Mouse (Mus musculus): Measurements from ENCODE around the gene Inhbe. TPM values are rescaled to one million over a fixed set of nuclear protein-coding genes. Genes with fewer than 3 reads are reported as not detected.

Gene Inhbe
- polyA plus RNA-seq (2015; fragmentation: Nextera tagmentation; extraction: Ambion mirVana): not detected in 2 replicates

- Histone ChIP-seq H3K9ac (no peak within 1 kb of the TSS), H3K27me3 (peaks cover 4% of the 10 kb centered on the region; the same call in 1 of the 2 replicates), H3K4me3 (replicated peaks) (no peak within 1 kb of the TSS), H3K27ac (no peak within 1 kb of the TSS), H3K4me1 (peaks cover 10% of the 10 kb centered on the region), H3K36me3 (no peaks in the 10 kb centered on the region), H3K4me2 (no peak within 1 kb of the TSS), H3K9me3 (replicated peaks) (no peaks in the 10 kb centered on the region)
- ATAC-seq (replicated peaks; ENCODE audit: low FRiP score): no peak
- 84% methylated on average over 18 of the region's 18 CpGs for WGBS
Measured at GRCm38 (mm10) chr10:127353909-127354895, at the start of gene Inhbe. Gene Inhbe, minus strand, starts transcription at chr10:127354411.

GRCm38 (mm10) chr10:127391774-127392173 lies 37.6 kb upstream of the Inhbe start:
- WGBS: 86% methylated on average over 6 of the region's 6 CpGs
- no peak overlapping the region for H3K4me2 ChIP-seq

GRCm38 (mm10) chr10:127381743-127382134 lies 27.5 kb upstream of the Inhbe start:
- Histone ChIP-seq H3K36me3 (no peaks in the 10 kb centered on the region), H3K4me3 (replicated peaks) (peak overlapping the region; percentile 62), H3K27ac (peak overlapping the region; percentile 96), H3K4me1 (peaks cover 18% of the 10 kb centered on the region), H3K4me2 (peak overlapping the region; percentile 71), H3K9ac (peak overlapping the region; percentile 82; the same call in 1 of the 2 replicates), H3K27me3 (no peaks in the 10 kb centered on the region), H3K9me3 (replicated peaks) (no peaks in the 10 kb centered on the region)
- 56% methylated on average over 2 of the region's 2 CpGs for WGBS
- no peak for ATAC-seq (replicated peaks; ENCODE audit: low FRiP score)

More at GRCm38 (mm10) chr10:127391774-127392173, 37.6 kb upstream of the Inhbe start:
- Histone ChIP-seq H3K4me3 (replicated peaks) (no peak overlapping the region), H3K27me3 (no peaks in the 10 kb centered on the region), H3K9ac (no peak overlapping the region), H3K36me3 (peaks cover 38% of the 10 kb centered on the region), H3K4me1 (no peaks in the 10 kb centered on the region), H3K27ac (no peak overlapping the region), H3K9me3 (replicated peaks) (no peaks in the 10 kb centered on the region)
- no peak for ATAC-seq (replicated peaks; ENCODE audit: low FRiP score)

GRCm38 (mm10) chr10:127380767-127381742 lies 26.8 kb upstream of the Inhbe start:
- WGBS: 2% methylated on average over 55 of the region's 79 CpGs
- peak; percentile 93 for ATAC-seq (replicated peaks; ENCODE audit: low FRiP score)
- no peaks in the 10 kb centered on the region for H3K9me3 ChIP-seq (replicated peaks)

GRCm38 (mm10) chr10:127380251-127380691 lies 26.1 kb upstream of the Inhbe start, which contains the start of gene R3hdm2:
Gene R3hdm2, plus strand, starts transcription at chr10:127380327.
- Histone ChIP-seq H3K27ac (peak within 1 kb of the TSS; percentile 96), H3K4me1 (peaks cover 14% of the 10 kb centered on the region), H3K27me3 (no peaks in the 10 kb centered on the region), H3K4me2 (peak within 1 kb of the TSS; percentile 71), H3K4me3 (replicated peaks) (peak within 1 kb of the TSS; percentile 62), H3K9me3 (replicated peaks) (no peaks in the 10 kb centered on the region), H3K36me3 (no peaks in the 10 kb centered on the region), H3K9ac (peak within 1 kb of the TSS; percentile 82)
- ATAC-seq (replicated peaks; ENCODE audit: low FRiP score): peak; percentile 97
- WGBS: under 1% methylated on average over 49 of the region's 53 CpGs

More at GRCm38 (mm10) chr10:127380767-127381742, 26.8 kb upstream of the Inhbe start:
- Histone ChIP-seq H3K4me3 (replicated peaks) (peak overlapping the region; percentile 62), H3K4me2 (peak overlapping the region; percentile 71), H3K27ac (peak overlapping the region; percentile 96), H3K4me1 (peaks cover 18% of the 10 kb centered on the region), H3K9ac (peak overlapping the region; percentile 82), H3K36me3 (no peaks in the 10 kb centered on the region), H3K27me3 (no peaks in the 10 kb centered on the region)

- 84% methylated on average over 8 of the region's 8 CpGs for WGBS
- peak overlapping the region; percentile 96 for H3K27ac ChIP-seq
- H3K4me2 ChIP-seq: peak overlapping the region; percentile 71
- no peaks in the 10 kb centered on the region for H3K36me3 ChIP-seq
- no peaks in the 10 kb centered on the region for H3K9me3 ChIP-seq (replicated peaks)
- peaks cover 14% of the 10 kb centered on the region for H3K4me1 ChIP-seq
- H3K27me3 ChIP-seq: no peaks in the 10 kb centered on the region
- no peak overlapping the region for H3K9ac ChIP-seq
- H3K4me3 ChIP-seq (replicated peaks): peak overlapping the region; percentile 62
- no peak for ATAC-seq (replicated peaks; ENCODE audit: low FRiP score)
Measured at GRCm38 (mm10) chr10:127379654-127380053, 25.4 kb upstream of the Inhbe start.

- Histone ChIP-seq H3K4me1 (peaks cover 14% of the 10 kb centered on the region), H3K27ac (no peak overlapping the region), H3K9me3 (replicated peaks) (no peaks in the 10 kb centered on the region), H3K36me3 (no peaks in the 10 kb centered on the region), H3K4me2 (no peak overlapping the region), H3K4me3 (replicated peaks) (no peak overlapping the region), H3K9ac (no peak overlapping the region), H3K27me3 (no peaks in the 10 kb centered on the region)
- ATAC-seq (replicated peaks; ENCODE audit: low FRiP score): no peak
- 74% methylated on average over 3 of the region's 3 CpGs for WGBS
Measured at GRCm38 (mm10) chr10:127377700-127378099, 23.5 kb upstream of the Inhbe start.

- WGBS: 72% methylated on average over 2 of the region's 2 CpGs
- Histone ChIP-seq H3K4me2 (no peak overlapping the region), H3K9me3 (replicated peaks) (no peaks in the 10 kb centered on the region)
Measured at GRCm38 (mm10) chr10:127371023-127371422, 16.8 kb upstream of the Inhbe start.

GRCm38 (mm10) chr10:127369834-127370820 lies 15.9 kb upstream of the Inhbe start, which contains the start of gene Inhbc:
Gene Inhbc, minus strand, starts transcription at chr10:127370431.
- H3K9ac ChIP-seq: no peak within 1 kb of the TSS
- peaks cover 17% of the 10 kb centered on the region; the same call in 1 of the 2 replicates for H3K4me1 ChIP-seq
- H3K4me2 ChIP-seq: no peak within 1 kb of the TSS
- no peak within 1 kb of the TSS for H3K4me3 ChIP-seq (replicated peaks)
- no peaks in the 10 kb centered on the region for H3K27me3 ChIP-seq
- H3K27ac ChIP-seq: no peak within 1 kb of the TSS
- H3K9me3 ChIP-seq (replicated peaks): no peaks in the 10 kb centered on the region
- H3K36me3 ChIP-seq: no peaks in the 10 kb centered on the region
- WGBS: 82% methylated on average over 22 of the region's 22 CpGs
- ATAC-seq (replicated peaks; ENCODE audit: low FRiP score): no peak; the same call in 1 of the 2 replicates

More at GRCm38 (mm10) chr10:127371023-127371422, 16.8 kb upstream of the Inhbe start:
- Histone ChIP-seq H3K4me1 (peaks cover 17% of the 10 kb centered on the region; the same call in 1 of the 2 replicates), H3K27me3 (no peaks in the 10 kb centered on the region), H3K27ac (no peak overlapping the region), H3K9ac (no peak overlapping the region), H3K36me3 (no peaks in the 10 kb centered on the region), H3K4me3 (replicated peaks) (no peak overlapping the region)
- ATAC-seq (replicated peaks; ENCODE audit: low FRiP score): no peak

- ATAC-seq (replicated peaks; ENCODE audit: low FRiP score): peak; percentile 50; the same call in 1 of the 2 replicates
- WGBS: 84% methylated on average over 2 of the region's 2 CpGs
Measured at GRCm38 (mm10) chr10:127368273-127368672, 14.1 kb upstream of the Inhbe start.

More at GRCm38 (mm10) chr10:127368273-127368672, 14.1 kb upstream of the Inhbe start:
- no peaks in the 10 kb centered on the region for H3K9me3 ChIP-seq (replicated peaks)
- H3K27ac ChIP-seq: no peak overlapping the region
- no peak overlapping the region for H3K4me2 ChIP-seq
- peaks cover 17% of the 10 kb centered on the region; the same call in 1 of the 2 replicates for H3K4me1 ChIP-seq
- H3K36me3 ChIP-seq: no peaks in the 10 kb centered on the region
- H3K27me3 ChIP-seq: no peaks in the 10 kb centered on the region
- H3K9ac ChIP-seq: no peak overlapping the region
- H3K4me3 ChIP-seq (replicated peaks): no peak overlapping the region

Measured in kidney, embryonic 15.5 days (tissue).